Mouse (Mus musculus): ENCODE measurements at regions not wholly inside any gene's neighbourhood (a gene's known extent, or its start where the extent isn't known, plus 50 kb on each side); places are given as distances from the start of the nearest gene placed in this dataset.
A peak's percentile ranks its signal among the peaks of the same experiment; 100 is the strongest.

- DNase-seq (ENCODE audit: low spot score in 2 of 2), result no peak
Measured at GRCm38 (mm10) chr12:57809961-57810360, 246.0 kb downstream of the Ttc6 start.

DNA sequence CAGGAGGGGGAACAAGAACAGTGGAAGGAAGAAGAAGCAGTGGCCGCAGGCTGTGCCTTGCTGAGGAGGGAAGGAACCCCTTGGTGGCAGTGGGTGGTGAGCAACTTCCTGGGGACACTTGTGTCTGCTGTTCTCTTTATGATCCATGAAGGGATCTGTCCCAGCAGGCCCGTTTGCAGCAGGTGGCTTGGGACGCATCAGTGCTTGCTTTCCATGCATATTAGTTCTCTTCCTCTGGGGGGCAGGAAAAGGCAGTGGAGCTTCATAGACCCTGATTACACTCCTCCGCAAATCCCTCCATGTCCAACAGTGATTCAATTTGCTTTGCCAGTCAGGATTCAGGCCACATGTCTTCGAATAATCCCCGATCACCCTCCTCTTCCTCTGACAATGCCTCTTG, 259.9 kb downstream of the Ttc6 start:
- DNase-seq (ENCODE audit: low spot score in 2 of 2), result peak in 1 of 2 experiments; percentile 20

- peak in 1 of 2 experiments; percentile 22 for DNase-seq (ENCODE audit: low spot score in 2 of 2)
Measured at GRCm38 (mm10) chr12:57825754-57826153, 261.8 kb downstream of the Ttc6 start.

DNA sequence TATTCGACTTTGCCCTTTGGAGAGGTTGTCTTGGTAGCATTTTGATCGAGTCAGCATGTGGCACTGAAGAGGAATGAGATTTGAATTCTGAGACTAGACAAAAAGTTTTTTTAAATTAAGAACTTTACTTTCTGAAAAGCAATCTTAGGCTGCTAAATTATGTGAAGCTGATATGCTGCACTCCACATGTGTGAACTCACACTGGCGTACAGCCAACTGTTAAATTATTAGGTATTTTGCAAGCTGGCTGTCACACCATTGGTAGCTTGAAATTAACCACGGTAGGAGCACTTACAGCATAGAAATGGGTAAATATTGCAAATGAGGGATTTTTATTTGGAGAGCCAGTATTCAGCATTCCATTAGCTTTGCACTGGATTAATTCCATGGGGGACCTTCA, 278.9 kb downstream of the Ttc6 start:
- no peak for DNase-seq (ENCODE audit: low spot score in 2 of 2)

DNA sequence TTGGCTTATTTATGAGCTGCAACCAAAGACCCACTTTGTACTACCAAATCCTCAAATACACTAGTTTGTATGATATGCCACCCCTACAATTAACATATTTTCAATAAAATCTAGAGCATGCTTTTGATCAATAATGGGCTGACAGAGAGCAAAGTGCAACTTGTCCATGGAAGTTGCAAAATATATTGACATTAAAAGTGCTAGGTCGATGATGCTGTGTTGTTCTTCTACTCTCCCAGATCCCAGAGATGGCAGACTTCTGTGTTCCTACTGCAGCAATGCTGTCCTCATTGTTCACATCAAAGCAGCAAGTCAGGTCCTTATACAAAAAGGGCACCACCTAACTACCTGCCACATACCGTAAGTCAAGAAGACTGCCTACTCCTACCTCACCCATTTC, 307.1 kb downstream of the Ttc6 start:
- DNase-seq (ENCODE audit: low spot score in 2 of 2), result no peak

GRCm38 (mm10) chr12:57890783-57891478, 320.6 kb upstream of the Sstr1 start:
- DNase-seq (ENCODE audit: low spot score in 2 of 2), result no peak

GRCm38 (mm10) chr12:57891556-57891955, 320.0 kb upstream of the Sstr1 start:
- DNase-seq (ENCODE audit: low spot score in 2 of 2), result no peak

- no peak for DNase-seq (ENCODE audit: low spot score in 2 of 2)
Measured at GRCm38 (mm10) chr12:57897751-57898250, 313.8 kb upstream of the Sstr1 start.

- no peak for DNase-seq (ENCODE audit: low spot score in 2 of 2)
Measured at GRCm38 (mm10) chr12:57904658-57905057, 306.9 kb upstream of the Sstr1 start.

DNA sequence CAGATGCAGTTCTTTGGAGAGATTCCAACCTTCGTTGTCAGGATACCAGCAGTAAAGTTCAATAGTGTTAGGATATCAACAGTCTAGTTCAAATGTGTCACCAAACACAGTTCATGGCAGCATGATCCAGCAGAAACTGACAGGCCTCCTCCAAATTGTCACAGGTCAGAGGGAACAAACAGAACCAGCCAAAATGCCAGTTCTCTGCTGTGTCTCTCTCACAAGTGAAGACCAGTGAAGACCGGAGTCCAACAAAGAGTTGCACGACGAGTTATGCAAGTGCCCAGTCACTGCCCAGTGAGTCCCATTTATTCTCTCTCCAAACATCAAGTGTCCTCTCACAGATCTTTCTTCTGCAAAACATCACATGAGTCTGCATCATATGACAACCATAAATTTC, 293.4 kb upstream of the Sstr1 start:
- DNase-seq (ENCODE audit: low spot score in 2 of 2), result no peak

DNA sequence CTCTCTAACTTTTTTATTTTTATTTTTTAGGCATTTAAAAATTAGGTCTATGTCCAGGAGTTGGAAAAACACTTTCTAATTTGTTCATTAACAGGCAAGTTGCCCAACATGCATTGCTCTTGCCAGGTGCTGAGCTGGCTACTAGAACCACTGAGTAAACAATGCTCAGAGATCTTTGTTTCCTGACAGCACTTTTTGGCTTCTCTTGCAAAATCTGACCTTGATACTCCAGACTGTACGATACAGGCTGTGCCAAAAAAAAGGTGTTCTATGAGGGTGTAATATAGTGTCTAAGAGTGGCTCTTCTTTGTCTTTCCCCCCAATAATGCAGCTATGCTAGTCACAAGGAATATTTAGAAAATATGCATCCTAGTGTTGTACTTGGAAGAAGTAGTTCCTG, 289.5 kb upstream of the Sstr1 start:
- no peak for DNase-seq (ENCODE audit: low spot score in 2 of 2)

GRCm38 (mm10) chr12:57924422-57924821, 287.1 kb upstream of the Sstr1 start:
- no peak for DNase-seq (ENCODE audit: low spot score in 2 of 2)

GRCm38 (mm10) chr12:57926886-57927285, 284.7 kb upstream of the Sstr1 start:
- no peak for DNase-seq (ENCODE audit: low spot score in 2 of 2)

DNA sequence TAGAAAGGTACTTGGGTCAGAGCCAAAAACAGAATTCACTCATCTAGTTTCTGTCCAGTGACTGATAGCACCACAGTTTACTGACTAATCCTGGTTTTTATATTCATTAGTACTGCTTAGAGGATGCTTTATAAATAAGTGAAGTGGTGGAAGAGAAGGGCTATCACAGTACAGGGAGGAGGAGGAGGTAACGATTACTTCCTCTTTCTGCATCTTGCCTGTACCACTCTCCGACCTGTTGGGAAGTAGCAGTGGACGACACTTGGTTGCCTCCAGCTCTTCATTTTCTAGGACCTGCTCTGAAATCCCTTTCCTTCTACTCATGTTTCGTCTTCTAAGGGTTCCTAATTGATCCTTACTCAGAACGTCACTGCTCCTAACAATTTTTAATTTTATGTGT, 283.5 kb upstream of the Sstr1 start:
- no peak for DNase-seq (ENCODE audit: low spot score in 2 of 2)

GRCm38 (mm10) chr12:57931856-57932255, 279.7 kb upstream of the Sstr1 start:
- DNase-seq (ENCODE audit: low spot score in 2 of 2), result no peak

DNA sequence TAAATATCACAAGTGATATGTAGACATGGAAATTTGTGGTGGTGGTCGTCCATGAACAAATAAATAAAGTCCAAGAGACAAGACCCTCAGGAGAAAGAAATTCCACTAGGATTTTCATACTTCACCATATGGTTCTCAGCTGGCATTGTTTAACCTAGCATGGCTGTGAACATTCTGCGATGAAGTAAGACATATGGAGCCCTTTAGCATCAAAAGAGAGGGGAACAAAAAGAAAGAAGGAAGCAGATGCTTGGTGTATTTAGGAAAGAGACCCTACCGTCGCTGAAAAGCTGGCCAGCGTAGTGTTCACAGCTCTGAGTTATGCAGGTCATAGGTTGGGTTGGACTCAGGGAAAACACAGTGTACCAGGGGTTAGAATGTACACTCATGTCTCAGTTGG, 261.7 kb upstream of the Sstr1 start:
- no peak for DNase-seq (ENCODE audit: low spot score in 2 of 2)

DNA sequence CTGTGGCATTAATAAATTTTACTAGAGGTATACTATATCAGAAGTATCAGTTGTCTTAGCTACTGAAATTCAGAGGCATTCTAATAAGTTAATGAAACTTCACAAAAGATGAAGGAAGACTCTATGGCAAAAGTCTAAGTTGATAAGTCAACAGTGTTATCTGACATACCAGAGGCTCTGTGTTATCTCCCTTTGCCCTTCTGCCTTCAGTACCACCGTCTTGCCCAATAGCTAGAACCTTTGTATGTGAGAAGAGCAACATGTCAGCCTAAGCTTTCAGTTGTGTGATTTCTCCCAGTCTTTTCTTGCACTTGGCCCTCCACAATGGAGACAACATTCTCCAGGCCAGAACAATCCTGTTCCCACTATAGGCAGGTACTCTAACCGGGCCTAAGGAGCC, 253.0 kb upstream of the Sstr1 start:
- no peak for DNase-seq (ENCODE audit: low spot score in 2 of 2)

DNA sequence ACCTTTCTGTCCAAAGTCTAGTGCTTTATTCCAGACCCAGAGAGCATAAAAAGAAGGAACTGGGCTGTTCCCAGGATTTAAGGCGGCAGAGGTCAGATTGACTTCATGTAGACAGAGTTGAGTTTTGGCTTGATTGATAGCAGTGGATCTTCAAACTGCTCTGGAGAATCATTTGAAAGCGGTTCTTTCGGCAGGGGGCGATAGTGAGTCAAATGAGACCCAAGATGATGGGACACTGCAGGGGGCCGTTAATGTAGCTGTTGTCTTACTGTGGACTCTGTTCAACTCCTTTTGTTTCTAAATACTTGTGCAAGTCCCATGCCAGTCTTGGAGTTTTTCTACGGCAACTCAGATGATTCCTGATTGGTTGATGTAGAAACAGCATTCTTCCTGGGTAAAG, 251.4 kb upstream of the Sstr1 start:
- no peak for DNase-seq (ENCODE audit: low spot score in 2 of 2)

- no peak for DNase-seq (ENCODE audit: low spot score in 2 of 2)
Measured at GRCm38 (mm10) chr12:57969168-57969567, 242.4 kb upstream of the Sstr1 start.

DNA sequence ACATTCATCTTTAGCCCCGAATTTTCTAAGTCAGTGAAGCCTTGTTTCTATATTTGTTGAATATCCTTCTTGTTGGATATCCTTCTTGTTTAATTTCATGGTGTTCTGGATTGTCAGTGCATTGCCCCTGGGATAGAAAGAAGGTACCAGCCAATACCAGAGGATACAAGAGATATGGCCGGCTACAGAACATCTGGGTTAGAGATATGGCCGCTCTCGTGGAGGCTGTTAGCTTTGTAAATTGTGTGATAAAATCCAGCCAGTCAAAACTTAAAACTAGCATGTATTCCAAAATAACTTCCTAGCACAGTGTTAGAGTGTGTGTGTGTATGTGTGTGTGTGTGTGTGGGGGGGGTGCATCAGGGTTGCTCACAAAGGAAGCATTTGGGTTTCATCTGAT, 241.4 kb upstream of the Sstr1 start:
- DNase-seq (ENCODE audit: low spot score in 2 of 2), result no peak

GRCm38 (mm10) chr12:57972484-57972883, 239.1 kb upstream of the Sstr1 start:
- DNase-seq (ENCODE audit: low spot score in 2 of 2), result no peak
